Mouse (Mus musculus): ENCODE data around the gene Cbx7. TPM values are rescaled to one million over a fixed set of nuclear protein-coding genes. Genes with fewer than 3 reads are reported as not detected.
"Not testable (repeated sequence)": the region's sequence is repeated elsewhere in the genome, so short reads cannot be mapped to it uniquely, and the experiment has no call there.

The Cbx7 gene
- total RNA-seq, 2 experiments from 2014 or later: 12.1 to 21.0 TPM

- ATAC-seq (replicated peaks; ENCODE audit: low FRiP score, poor library complexity, severe bottlenecking): no peak
Observed at GRCm38 (mm10) chr15:79952504-79953231, 18.3 kb downstream of the Cbx7 start.

- no peak for ATAC-seq (replicated peaks; ENCODE audit: low FRiP score, poor library complexity, severe bottlenecking)
Observed at GRCm38 (mm10) chr15:79951730-79952503, 19.0 kb downstream of the Cbx7 start.

- no peak for ATAC-seq (replicated peaks; ENCODE audit: low FRiP score, poor library complexity, severe bottlenecking)
Observed at GRCm38 (mm10) chr15:79951226-79951625, 19.7 kb downstream of the Cbx7 start.

GRCm38 (mm10) chr15:79950250-79951025, 20.5 kb downstream of the Cbx7 start:
- ATAC-seq (replicated peaks; ENCODE audit: low FRiP score, poor library complexity, severe bottlenecking): no peak

- no peak for ATAC-seq (replicated peaks; ENCODE audit: low FRiP score, poor library complexity, severe bottlenecking)
Observed at GRCm38 (mm10) chr15:79947681-79948080, 23.2 kb downstream of the Cbx7 start.

GRCm38 (mm10) chr15:79946790-79947189, 24.1 kb downstream of the Cbx7 start:
- peak; percentile 36 for ATAC-seq (replicated peaks; ENCODE audit: low FRiP score, poor library complexity, severe bottlenecking)

GRCm38 (mm10) chr15:79946022-79946421, 24.9 kb downstream of the Cbx7 start:
- ATAC-seq (replicated peaks; ENCODE audit: low FRiP score, poor library complexity, severe bottlenecking): peak; percentile 77

- no peak for ATAC-seq (replicated peaks; ENCODE audit: low FRiP score, poor library complexity, severe bottlenecking)
Observed at GRCm38 (mm10) chr15:79944948-79945347, 26.0 kb downstream of the Cbx7 start.

- no peak for ATAC-seq (replicated peaks; ENCODE audit: low FRiP score, poor library complexity, severe bottlenecking)
Observed at GRCm38 (mm10) chr15:79943584-79943983, 27.3 kb downstream of the Cbx7 start.

- ATAC-seq (replicated peaks; ENCODE audit: low FRiP score, poor library complexity, severe bottlenecking): no peak
Observed at GRCm38 (mm10) chr15:79942541-79942940, 28.4 kb downstream of the Cbx7 start.

- peak; percentile 78 for ATAC-seq (replicated peaks; ENCODE audit: low FRiP score, poor library complexity, severe bottlenecking)
Observed at GRCm38 (mm10) chr15:79940932-79941331, 30.0 kb downstream of the Cbx7 start.

- no peak for ATAC-seq (replicated peaks; ENCODE audit: low FRiP score, poor library complexity, severe bottlenecking)
Observed at GRCm38 (mm10) chr15:79939913-79940312, 31.0 kb downstream of the Cbx7 start.

- ATAC-seq (replicated peaks; ENCODE audit: low FRiP score, poor library complexity, severe bottlenecking): not testable (repeated sequence)
Observed at GRCm38 (mm10) chr15:79939501-79939900, 31.4 kb downstream of the Cbx7 start.

GRCm38 (mm10) chr15:79939020-79939419, 31.9 kb downstream of the Cbx7 start:
- ATAC-seq (replicated peaks; ENCODE audit: low FRiP score, poor library complexity, severe bottlenecking): no peak

GRCm38 (mm10) chr15:79936374-79936751, 34.6 kb downstream of the Cbx7 start:
- no peak for ATAC-seq (replicated peaks; ENCODE audit: low FRiP score, poor library complexity, severe bottlenecking)

- ATAC-seq (replicated peaks; ENCODE audit: low FRiP score, poor library complexity, severe bottlenecking): no peak
Observed at GRCm38 (mm10) chr15:79935654-79936373, 35.1 kb downstream of the Cbx7 start.

- ATAC-seq (replicated peaks; ENCODE audit: low FRiP score, poor library complexity, severe bottlenecking): no peak
Observed at GRCm38 (mm10) chr15:79934776-79935175, 36.1 kb downstream of the Cbx7 start.

GRCm38 (mm10) chr15:79933670-79934514, 37.0 kb downstream of the Cbx7 start:
- ATAC-seq (replicated peaks; ENCODE audit: low FRiP score, poor library complexity, severe bottlenecking): no peak

Measured in erythroid progenitor cell, adult 5-6 weeks (primary cell).